9 mouse cellular contexts compared by ENCODE assay signal in the genomic region with DNA sequence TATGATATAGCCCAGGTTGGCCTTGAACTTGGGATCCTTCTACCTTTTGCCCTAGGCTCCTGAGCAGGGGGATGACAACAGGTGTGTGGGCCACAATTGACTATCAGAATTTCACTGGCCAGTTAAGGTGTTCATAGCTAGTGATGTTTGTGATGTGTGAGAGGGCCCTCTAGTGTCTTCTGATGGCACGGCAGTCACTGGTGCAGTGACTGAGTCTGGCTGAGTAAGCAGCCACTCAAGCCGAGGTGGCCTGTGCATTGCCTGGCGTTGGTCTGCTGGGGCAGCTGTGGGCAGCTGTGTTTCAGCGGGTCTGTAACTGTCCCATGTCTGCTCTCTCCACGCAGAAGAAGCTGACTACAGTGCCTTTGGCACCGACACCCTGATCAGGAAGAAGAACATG. TPM values are rescaled to one million over a fixed set of nuclear protein-coding genes. Genes with fewer than 3 reads are reported as not detected.
DNase-seq lines count a peak whose midpoint lies in the region; ATAC-seq and TF ChIP-seq lines count a peak whose summit lies in the region.
"Had no signal": no experiment of that assay in that cellular context is flagged by ENCODE, and none has a peak within 500 bp of the region (broad histone marks: within the 10 kb centered on the region; RNA-seq: fewer than 3 reads in every experiment).

No protein-coding gene starts in this region.

- no peak for TF ChIP-seq POLR2A in liver, adult 2 months (IDR thresholded peaks at IDR 0.05; ENCODE audit: extremely low read depth, insufficient read depth, low read length)

- WGBS in intestine, postnatal 0 days: 32% methylated on average over 6 of the region's 6 CpGs
- 35% methylated on average over 6 of the region's 6 CpGs for WGBS in liver, adult 2 months
- WGBS in midbrain, embryonic 15.5 days: 37% methylated on average over 6 of the region's 6 CpGs

- no peaks in the 10 kb centered on the region for H3K27me3 ChIP-seq in intestine, postnatal 0 days (replicated peaks; ENCODE audit: control insufficient read depth, insufficient read depth, low read length)
- H3K27me3 ChIP-seq in liver, adult 2 months (ENCODE audit: control insufficient read depth, insufficient read depth, low read length): no peaks in the 10 kb centered on the region
- H3K27me3 ChIP-seq in midbrain, embryonic 15.5 days (replicated peaks): no peaks in the 10 kb centered on the region
- H3K27me3 ChIP-seq: heart, embryonic 13.5 days had no signal

- peak; percentile 48 to 65 for DNase-seq in urinary bladder, postnatal 4 days (ENCODE audit: low spot score in 2 of 2)
- no peak for DNase-seq in urinary bladder, adult 2 months (ENCODE audit: low spot score)
- DNase-seq in adrenal gland, postnatal 14 days: peak; percentile 71
- peak; percentile 52 for DNase-seq in liver, adult 2 months (ENCODE audit: extremely low read depth, low read depth, low spot score)
- DNase-seq in retina, postnatal 1 day: peak; percentile 60

- peaks cover 15% of the 10 kb centered on the region for H3K4me1 ChIP-seq in intestine, postnatal 0 days (replicated peaks; ENCODE audit: control insufficient read depth, insufficient read depth, low read length)
- peaks cover 17% of the 10 kb centered on the region for H3K4me1 ChIP-seq in liver, adult 2 months (ENCODE audit: control insufficient read depth, insufficient read depth, low read length)
- H3K4me1 ChIP-seq in midbrain, embryonic 15.5 days: peaks cover 7% of the 10 kb centered on the region

- no peak overlapping the region for H3K4me3 ChIP-seq in intestine, postnatal 0 days (ENCODE audit: low read depth, low read length)
- 0 out of 2 replicates have a peak overlapping the region, but pooled peaks have one; percentile 1 for H3K4me3 ChIP-seq in liver, adult 2 months (ENCODE audit: insufficient read depth, low read depth, low read length)
- no peak overlapping the region for H3K4me3 ChIP-seq in midbrain, embryonic 15.5 days
- H3K4me3 ChIP-seq: heart, embryonic 13.5 days had no signal

- peak; percentile 78 for ATAC-seq in frontal cortex, adult (ENCODE audit: low TSS enrichment)
- ATAC-seq in intestine, postnatal 0 days: peak; percentile 35
- ATAC-seq in midbrain, embryonic 15.5 days (replicated peaks): no peak

- peaks cover 9% of the 10 kb centered on the region; the same call in 1 of the 2 replicates for H3K79me2 ChIP-seq in liver, adult 2 months (ENCODE audit: control insufficient read depth, insufficient read depth, low read length)

- no peak overlapping the region for H3K4me2 ChIP-seq in intestine, postnatal 0 days (replicated peaks; ENCODE audit: low read depth)
- H3K4me2 ChIP-seq in midbrain, embryonic 15.5 days: no peak overlapping the region
- H3K4me2 ChIP-seq: heart, embryonic 13.5 days had no signal

- no peak overlapping the region for H3K9ac ChIP-seq in intestine, postnatal 0 days (ENCODE audit: low read depth, low read length)
- no peak overlapping the region for H3K9ac ChIP-seq in liver, adult 2 months (ENCODE audit: low read depth, low read length)
- H3K9ac ChIP-seq in midbrain, embryonic 15.5 days: no peak overlapping the region
- H3K9ac ChIP-seq: heart, embryonic 13.5 days had no signal

- peaks cover 20% of the 10 kb centered on the region; the same call in 1 of the 2 replicates for H3K36me3 ChIP-seq in intestine, postnatal 0 days (ENCODE audit: control insufficient read depth, insufficient read depth)
- no peaks in the 10 kb centered on the region for H3K36me3 ChIP-seq in liver, adult 2 months (ENCODE audit: control insufficient read depth, insufficient read depth, low read length)
- 0 out of 2 replicates have a peak, but pooled peaks cover 9% of the 10 kb centered on the region for H3K36me3 ChIP-seq in midbrain, embryonic 15.5 days (replicated peaks)

- peak; percentile 93 for TF ChIP-seq CTCF in intestine, postnatal 0 days (IDR thresholded peaks at IDR 0.05; ENCODE audit: low read depth)
- TF ChIP-seq CTCF in liver, adult 2 months (IDR thresholded peaks at IDR 0.05; ENCODE audit: low read depth, low read length): peak; percentile 84

- no peaks in the 10 kb centered on the region for H3K9me3 ChIP-seq in intestine, postnatal 0 days (ENCODE audit: control insufficient read depth)
- no peaks in the 10 kb centered on the region for H3K9me3 ChIP-seq in midbrain, embryonic 15.5 days
- H3K9me3 ChIP-seq: heart, embryonic 13.5 days had no signal

- H3K27ac ChIP-seq in intestine, postnatal 0 days (ENCODE audit: low read depth, low read length): no peak overlapping the region
- H3K27ac ChIP-seq in liver, adult 2 months (replicated peaks; ENCODE audit: insufficient read depth, low read depth, low read length): no peak overlapping the region
- no peak overlapping the region for H3K27ac ChIP-seq in midbrain, embryonic 15.5 days
- H3K27ac ChIP-seq: heart, embryonic 13.5 days had no signal

RNA-seq across cellular contexts. Expression of a gene that starts 17.2 kb away (rescaled TPM):
- polyA plus RNA-seq in urinary bladder, adult 2 months (2012; rRNA removed): 6.3 and 8.3 TPM in 2 replicates
- 1.7 and 1.9 TPM in 2 replicates for total RNA-seq in adrenal gland, postnatal 14 days (2021)
- 13.8 and 17.3 TPM in 2 replicates for polyA plus RNA-seq in intestine, postnatal 0 days (2015; fragmentation: Nextera tagmentation; extraction: Ambion mirVana)
- total RNA-seq in liver, adult 2 months (2014; rRNA removed): 1.7 and 3.4 TPM in 2 replicates
- polyA plus RNA-seq in liver, adult 2 months (2012; rRNA removed): 5.3 and 5.9 TPM in 2 replicates
- 7.5 TPM in 2 replicates for polyA plus RNA-seq in midbrain, embryonic 15.5 days (2015; fragmentation: Nextera tagmentation; extraction: Ambion mirVana)
